Mouse (Mus musculus) heart, adult 2 months (tissue): ENCODE results near the gene Hs3st3b1.

Experiments used
- CTCF ChIP-seq: fragments of 200-600 bp; IDR thresholded peaks from 2 replicates; pipeline ENCODE4 v1.8.1; 2022; ENCODE audit warnings: antibody characterized with exemption, mild to moderate bottlenecking, moderate library complexity
- POLR2A ChIP-seq: fragments of 200-500 bp; IDR thresholded peaks from 2 replicates; pipeline ENCODE4 v1.6.1; 2011; ENCODE audit warnings: mild to moderate bottlenecking, low read depth, low read length, control low read depth; ENCODE audit not compliant: insufficient read depth

DNA sequence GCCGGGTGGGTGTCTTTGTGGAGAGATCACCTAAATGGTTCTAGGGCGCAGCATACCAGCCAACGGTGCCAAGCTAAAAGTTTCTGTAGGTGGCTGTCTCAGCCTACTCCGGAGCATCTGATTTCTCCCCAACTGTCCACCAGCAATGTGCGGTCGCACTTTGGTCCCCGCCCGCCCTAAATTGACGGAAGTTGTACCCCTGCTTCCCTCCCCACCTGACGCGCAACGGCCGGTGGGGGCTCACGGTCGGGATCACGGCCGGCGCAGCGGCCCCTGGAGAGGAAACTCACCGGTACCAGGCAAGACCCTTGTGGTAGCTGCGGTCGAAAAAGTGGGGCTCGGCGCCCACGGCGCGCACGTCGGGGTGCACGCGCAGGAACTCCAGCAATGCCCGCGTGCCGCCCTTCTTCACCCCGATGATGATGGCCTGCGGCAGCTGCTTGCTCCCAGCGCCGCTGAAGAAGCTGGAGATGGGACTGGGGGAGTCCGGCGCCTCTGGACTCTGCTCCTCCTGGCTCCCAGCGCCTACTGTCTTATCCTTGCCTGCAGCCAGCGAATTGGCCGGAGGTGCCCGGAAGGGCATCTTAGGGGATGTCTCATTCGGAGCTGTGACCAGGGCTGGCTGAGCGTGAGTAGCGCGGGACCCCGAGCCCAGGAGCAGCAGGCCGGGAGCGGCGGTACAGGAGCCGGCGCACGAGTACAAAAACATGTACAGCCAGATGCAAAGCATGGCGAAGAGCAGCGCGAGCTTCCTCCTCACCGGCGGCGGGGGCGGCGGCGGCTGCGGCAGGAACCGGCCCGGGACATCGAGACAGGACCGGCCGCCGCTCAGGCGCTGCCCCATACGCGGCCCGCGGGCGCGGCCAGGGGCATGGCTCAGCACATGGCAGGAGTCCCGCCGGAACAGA lies 792 bp downstream of the Hs3st3b1 start:
- TF ChIP-seq CTCF (no peak), POLR2A (no peak)
